ENCODE assay signal across 7 mouse cellular contexts in the genomic region with DNA sequence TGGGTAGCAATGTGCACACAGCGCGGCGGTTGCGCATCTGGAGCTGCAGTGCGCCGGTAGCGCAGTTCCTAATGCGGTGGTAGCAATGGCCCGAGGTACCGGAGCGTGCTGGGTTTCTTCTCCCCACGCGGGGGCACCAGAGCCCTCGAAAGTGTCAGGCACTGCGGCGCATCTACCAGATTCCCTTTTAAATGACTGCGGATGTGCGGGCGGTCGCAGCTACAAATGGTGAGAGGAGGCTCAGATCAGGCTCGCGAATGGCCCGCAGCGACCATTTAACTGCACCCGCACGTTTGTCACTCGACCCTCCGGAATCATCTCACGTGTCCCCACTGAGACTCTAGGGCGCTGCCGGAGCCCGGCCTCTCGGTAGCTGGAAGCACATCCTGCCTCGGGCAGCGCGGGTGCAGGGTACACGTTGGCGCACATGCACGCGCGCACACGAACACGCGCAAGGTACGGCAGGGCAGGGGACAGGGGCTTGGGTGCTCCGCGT. TPM values are rescaled to one million over a fixed set of nuclear protein-coding genes. Genes with fewer than 3 reads are reported as not detected.
A peak's percentile ranks its signal among the peaks of the same experiment; 100 is the strongest.
DNase-seq lines count a peak whose midpoint lies in the region; ATAC-seq and TF ChIP-seq lines count a peak whose summit lies in the region.

A gene (plus strand): TSS at position 173 of the 496 bp plus-strand sequence.

- peak within 1 kb of the TSS; percentile 93 for H3K9ac ChIP-seq in forebrain, embryonic 14.5 days (ENCODE audit: low read length)
- H3K9ac ChIP-seq in heart, embryonic 16.5 days (ENCODE audit: low read length) = peak within 1 kb of the TSS; percentile 62
- no peak within 1 kb of the TSS for H3K9ac ChIP-seq in liver, adult 2 months (ENCODE audit: low read depth, low read length)
- peak within 1 kb of the TSS; percentile 92 for H3K9ac ChIP-seq in neural tube, embryonic 12.5 days

- H3K27ac ChIP-seq in forebrain, embryonic 14.5 days (ENCODE audit: low read depth, low read length) = peak within 1 kb of the TSS; percentile 93
- H3K27ac ChIP-seq in heart, embryonic 16.5 days (ENCODE audit: low read length) = no peak within 1 kb of the TSS
- no peak within 1 kb of the TSS for H3K27ac ChIP-seq in liver, adult 2 months (replicated peaks; ENCODE audit: insufficient read depth, low read depth, low read length)
- peak within 1 kb of the TSS; percentile 82 for H3K27ac ChIP-seq in neural tube, embryonic 12.5 days

- peak; percentile 86 for TF ChIP-seq CTCF in liver, adult 2 months (IDR thresholded peaks at IDR 0.05; ENCODE audit: low read depth, low read length)

- H3K79me2 ChIP-seq in liver, adult 2 months (ENCODE audit: control insufficient read depth, insufficient read depth, low read length) = no peaks in the 10 kb centered on the region

- peaks cover 16% of the 10 kb centered on the region for H3K4me1 ChIP-seq in forebrain, embryonic 14.5 days (ENCODE audit: control insufficient read depth, insufficient read depth, low read length)
- H3K4me1 ChIP-seq in heart, embryonic 16.5 days (ENCODE audit: control insufficient read depth, insufficient read depth, low read length) = peaks cover 14% of the 10 kb centered on the region
- H3K4me1 ChIP-seq in liver, adult 2 months (ENCODE audit: control insufficient read depth, insufficient read depth, low read length) = no peaks in the 10 kb centered on the region
- peaks cover 21% of the 10 kb centered on the region for H3K4me1 ChIP-seq in neural tube, embryonic 12.5 days

- ATAC-seq in forebrain, embryonic 14.5 days = peak; percentile 84
- ATAC-seq in heart, embryonic 16.5 days (replicated peaks; ENCODE audit: extremely low read depth, insufficient read depth, low FRiP score) = peak; percentile 72; the same call in 1 of the 2 replicates
- peak; percentile 75 for ATAC-seq in neural tube, embryonic 12.5 days (ENCODE audit: low FRiP score, low read depth)

- under 1% methylated on average over 47 of the region's 47 CpGs for WGBS in forebrain, embryonic 14.5 days
- WGBS in heart, embryonic 16.5 days = under 1% methylated on average over 47 of the region's 47 CpGs
- WGBS in liver, adult 2 months = 1% methylated on average over 47 of the region's 47 CpGs
- under 1% methylated on average over 47 of the region's 47 CpGs for WGBS in neural tube, embryonic 12.5 days

- 0 out of 2 replicates have a peak, but pooled peaks cover 4% of the 10 kb centered on the region for H3K36me3 ChIP-seq in forebrain, embryonic 14.5 days (ENCODE audit: control insufficient read depth, insufficient read depth, low read length)
- H3K36me3 ChIP-seq in heart, embryonic 16.5 days (ENCODE audit: control insufficient read depth, insufficient read depth) = no peaks in the 10 kb centered on the region
- no peaks in the 10 kb centered on the region for H3K36me3 ChIP-seq in liver, adult 2 months (ENCODE audit: control insufficient read depth, insufficient read depth, low read length)
- no peaks in the 10 kb centered on the region for H3K36me3 ChIP-seq in neural tube, embryonic 12.5 days

- peak; percentile 93 to 96 for DNase-seq in cerebellum, adult 18-20 months
- DNase-seq in forebrain, embryonic 14.5 days (ENCODE audit: low spot score) = peak; percentile 97
- peak; percentile 81 for DNase-seq in kidney, postnatal 14 days
- peak; percentile 51 for DNase-seq in liver, adult 2 months (ENCODE audit: extremely low read depth, low read depth, low spot score)
- DNase-seq in thymus, postnatal 10 days (ENCODE audit: low spot score in 2 of 2) = peak; percentile 4 to 30

- H3K4me3 ChIP-seq in forebrain, embryonic 14.5 days (ENCODE audit: low read depth, low read length) = peak within 1 kb of the TSS; percentile 77
- peak within 1 kb of the TSS; percentile 62 for H3K4me3 ChIP-seq in heart, embryonic 16.5 days (ENCODE audit: low read length)
- peak within 1 kb of the TSS; percentile 32; the same call in 1 of the 2 replicates for H3K4me3 ChIP-seq in liver, adult 2 months (ENCODE audit: insufficient read depth, low read depth, low read length)
- H3K4me3 ChIP-seq in neural tube, embryonic 12.5 days = peak within 1 kb of the TSS; percentile 77

- no peaks in the 10 kb centered on the region; the same call in 1 of the 2 replicates for H3K9me3 ChIP-seq in forebrain, embryonic 14.5 days (replicated peaks; ENCODE audit: control insufficient read depth, low read length)
- no peaks in the 10 kb centered on the region; the same call in 1 of the 2 replicates for H3K9me3 ChIP-seq in heart, embryonic 16.5 days (replicated peaks; ENCODE audit: control insufficient read depth, low read length)
- H3K9me3 ChIP-seq in neural tube, embryonic 12.5 days = no peaks in the 10 kb centered on the region

- no peak for TF ChIP-seq POLR2A in liver, adult 2 months (IDR thresholded peaks at IDR 0.05; ENCODE audit: extremely low read depth, insufficient read depth, low read length)

- H3K27me3 ChIP-seq in forebrain, embryonic 14.5 days (replicated peaks; ENCODE audit: control insufficient read depth, insufficient read depth, low read length) = 0 out of 2 replicates have a peak, but pooled peaks cover 3% of the 10 kb centered on the region
- peaks cover 64% of the 10 kb centered on the region for H3K27me3 ChIP-seq in heart, embryonic 16.5 days (ENCODE audit: control insufficient read depth, insufficient read depth, low read length)
- H3K27me3 ChIP-seq in liver, adult 2 months (ENCODE audit: control insufficient read depth, insufficient read depth, low read length) = peaks cover 14% of the 10 kb centered on the region; the same call in 1 of the 2 replicates
- peaks cover 8% of the 10 kb centered on the region for H3K27me3 ChIP-seq in neural tube, embryonic 12.5 days (replicated peaks)

- H3K4me2 ChIP-seq in forebrain, embryonic 14.5 days (ENCODE audit: low read length) = peak within 1 kb of the TSS; percentile 92
- peak within 1 kb of the TSS; percentile 98 for H3K4me2 ChIP-seq in heart, embryonic 16.5 days (ENCODE audit: low read depth, low read length)
- H3K4me2 ChIP-seq in neural tube, embryonic 12.5 days (replicated peaks) = peak within 1 kb of the TSS; percentile 93

RNA-seq across cellular contexts. Expression of the gene that starts here (rescaled TPM):
- 49.9 and 66.7 TPM in 2 replicates for polyA plus RNA-seq in forebrain, embryonic 14.5 days (2014; fragmentation: Nextera tagmentation; extraction: Ambion mirVana)
- polyA plus RNA-seq in heart, embryonic 16.5 days (2015; fragmentation: Nextera tagmentation; extraction: Ambion mirVana) = 3.0 and 3.4 TPM in 2 replicates
- total RNA-seq in liver, adult 2 months (2014; rRNA removed) = 0.55 and 4.2 TPM in 2 replicates
- 1.5 and 12.1 TPM in 2 replicates for polyA plus RNA-seq in liver, adult 2 months (2012; rRNA removed)
- 74.8 and 76.1 TPM in 2 replicates for polyA plus RNA-seq in neural tube, embryonic 12.5 days (2016; fragmentation: Nextera tagmentation; extraction: Ambion mirVana)

Comparison
In these comparisons a context has a peak if more than half of its experiments do, and no peak if none do; other contexts are left out.
1. DNase-seq: peak in every context shown above with its lines; median percentile 97 in forebrain, embryonic 14.5 days; 94 in cerebellum, adult 18-20 months; 81 in kidney, postnatal 14 days; 51 in liver, adult 2 months; 17 in thymus, postnatal 10 days.
2. H3K27ac ChIP-seq: peak in forebrain, embryonic 14.5 days (single experiment) and neural tube, embryonic 12.5 days (single experiment); none in heart, embryonic 16.5 days (single experiment) and liver, adult 2 months (single experiment).
3. Peak in every context shown above with its lines, with median percentiles within 50 percentile points of each other: ATAC-seq, H3K4me2 ChIP-seq and H3K4me3 ChIP-seq.